Mouse (Mus musculus) small intestine, adult 2 months (tissue): Measurements from ENCODE around the gene Cpeb3. TPM values are rescaled to one million over a fixed set of nuclear protein-coding genes. Genes with fewer than 3 reads are reported as not detected.

Experiments used
- H3K27ac ChIP-seq: fragments of 200-500 bp; 2 replicates; pipeline ENCODE4 v1.5.1; 2012; ENCODE audit warnings: low read depth, low read length, control low read depth, inconsistent platforms; ENCODE audit not compliant: insufficient read depth
- H3K27me3 ChIP-seq: fragments of 200-500 bp; 2 replicates; pipeline ENCODE4 v1.6.1; 2012; ENCODE audit warnings: mild to moderate bottlenecking, moderate library complexity, low read length, inconsistent platforms; ENCODE audit not compliant: control insufficient read depth, insufficient read depth
- H3K36me3 ChIP-seq: fragments of 200-500 bp; 2 replicates; pipeline ENCODE4 v1.6.1; 2012; ENCODE audit warnings: mild to moderate bottlenecking, low read length, control low read depth, inconsistent platforms; ENCODE audit not compliant: control insufficient read depth, insufficient read depth
- H3K4me1 ChIP-seq: fragments of 200-500 bp; 2 replicates; pipeline ENCODE4 v1.6.1; 2012; ENCODE audit warnings: low read length, inconsistent platforms, mixed read lengths; ENCODE audit not compliant: control insufficient read depth, insufficient read depth, insufficient read length
- H3K4me3 ChIP-seq: fragments of 200-500 bp; 2 replicates; pipeline ENCODE4 v1.5.1; 2012; ENCODE audit warnings: low read depth, mild to moderate bottlenecking, control low read depth, inconsistent platforms, low read length, moderate library complexity
- CTCF ChIP-seq: fragments of 200-500 bp; IDR thresholded peaks from 2 replicates; pipeline ENCODE4 v1.5.1; 2012; ENCODE audit warnings: low read depth, mild to moderate bottlenecking, control low read depth, inconsistent platforms, low read length, moderate library complexity, mixed read lengths; ENCODE audit not compliant: insufficient replicate concordance, insufficient read length; ENCODE audit errors: extremely low read depth
- POLR2A ChIP-seq: fragments of 200-500 bp; IDR thresholded peaks from 2 replicates; pipeline ENCODE4 v1.6.1; 2012; ENCODE audit warnings: low read depth, mild to moderate bottlenecking, control low read depth, inconsistent platforms, low read length, moderate library complexity
- WGBS: fragments of 180-500 bp; shearing (Covaris S2); methylation state at CpG from one replicate; pipeline ENCODE4 v1.1.7; 2018; 5-methylcytosine and 5-hydroxymethylcytosine counted together
- polyA plus RNA-seq: library from polyadenylated mRNA; depleted of rRNA; stranded (reverse); fragments of >200 nt; gene quantifications from 2 replicates; pipeline ENCODE4 v1.2.3, GENCODE M21; 2012

Cpeb3 gene
- polyA plus RNA-seq, 1 experiment, result 9.1 TPM

- 75% methylated on average over 5 of the region's 5 CpGs for WGBS
Measured at GRCm38 (mm10) chr19:37127018-37127567, 81.3 kb downstream of the Cpeb3 start.

GRCm38 (mm10) chr19:37124961-37125360 is 83.4 kb downstream of the Cpeb3 start:
- no peaks in the 10 kb centered on the region for H3K27me3 ChIP-seq
- no peak overlapping the region for H3K27ac ChIP-seq
- no peak for TF ChIP-seq POLR2A
- TF ChIP-seq CTCF, result no peak
- no peaks in the 10 kb centered on the region for H3K36me3 ChIP-seq
- no peaks in the 10 kb centered on the region for H3K4me1 ChIP-seq
- no peak overlapping the region for H3K4me3 ChIP-seq

More at GRCm38 (mm10) chr19:37127018-37127567, 81.3 kb downstream of the Cpeb3 start:
- no peak overlapping the region for H3K27ac ChIP-seq
- no peak overlapping the region for H3K4me3 ChIP-seq
- no peaks in the 10 kb centered on the region for H3K4me1 ChIP-seq
- TF ChIP-seq CTCF (no peak), POLR2A (no peak)
- no peaks in the 10 kb centered on the region for H3K36me3 ChIP-seq
- H3K27me3 ChIP-seq, result no peaks in the 10 kb centered on the region

DNA sequence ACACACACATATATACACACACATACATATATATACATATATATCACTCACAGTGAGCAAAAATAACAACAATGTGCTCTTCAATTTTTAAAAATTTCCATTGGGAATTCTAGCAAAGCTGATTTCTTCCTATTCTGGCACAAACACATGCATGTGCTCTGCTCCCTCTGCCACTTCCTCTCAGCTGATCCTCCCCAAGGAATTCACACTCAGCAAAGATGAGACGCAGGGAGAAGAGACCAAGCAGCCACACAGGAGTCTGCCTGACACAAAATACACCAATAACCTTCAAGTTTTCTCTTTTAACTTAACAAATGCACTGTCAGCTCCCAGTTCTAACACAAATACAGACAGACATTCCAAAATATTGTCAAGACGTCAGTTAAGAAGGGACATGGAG is 89.1 kb downstream of the Cpeb3 start:
- Histone ChIP-seq H3K27me3 (no peaks in the 10 kb centered on the region), H3K4me1 (no peaks in the 10 kb centered on the region), H3K36me3 (no peaks in the 10 kb centered on the region), H3K27ac (no peak overlapping the region), H3K4me3 (no peak overlapping the region)
- 71% methylated on average over 2 of the region's 2 CpGs for WGBS
- TF ChIP-seq POLR2A (no peak), CTCF (no peak)

- TF ChIP-seq CTCF (no peak), POLR2A (no peak)
- H3K36me3 ChIP-seq, result no peaks in the 10 kb centered on the region
- WGBS, result 87% methylated on average over 1 of the region's 1 CpGs
Measured at GRCm38 (mm10) chr19:37115824-37116223, 92.6 kb downstream of the Cpeb3 start.

DNA sequence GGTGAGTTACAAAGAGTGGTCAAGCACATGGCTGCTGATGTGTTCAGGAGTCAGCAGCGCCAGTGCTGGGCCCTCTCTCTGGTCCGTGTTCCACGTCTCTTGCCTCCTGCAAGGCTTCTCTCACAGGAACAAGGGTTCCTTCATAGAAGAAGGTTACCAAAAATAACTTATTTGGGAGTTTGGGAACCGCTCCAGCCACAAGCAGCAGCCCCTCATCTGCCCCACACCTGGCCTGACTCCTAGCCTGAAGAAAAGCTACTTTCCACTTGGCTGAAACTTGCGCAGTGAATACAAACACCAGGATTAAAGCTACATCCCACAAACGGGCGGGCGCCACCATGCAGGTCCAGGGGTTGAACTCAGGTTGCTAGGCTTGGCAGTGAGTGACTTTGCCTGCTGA is 93.0 kb downstream of the Cpeb3 start:
- TF ChIP-seq POLR2A, result no peak
- TF ChIP-seq CTCF, result no peak
- Histone ChIP-seq H3K36me3 (no peaks in the 10 kb centered on the region), H3K27ac (no peak overlapping the region), H3K4me1 (no peaks in the 10 kb centered on the region), H3K4me3 (no peak overlapping the region), H3K27me3 (no peaks in the 10 kb centered on the region)
- 86% methylated on average over 8 of the region's 8 CpGs for WGBS

More at GRCm38 (mm10) chr19:37115824-37116223, 92.6 kb downstream of the Cpeb3 start:
- H3K27ac ChIP-seq, result no peak overlapping the region
- no peaks in the 10 kb centered on the region for H3K27me3 ChIP-seq
- no peaks in the 10 kb centered on the region for H3K4me1 ChIP-seq
- no peak overlapping the region for H3K4me3 ChIP-seq

DNA sequence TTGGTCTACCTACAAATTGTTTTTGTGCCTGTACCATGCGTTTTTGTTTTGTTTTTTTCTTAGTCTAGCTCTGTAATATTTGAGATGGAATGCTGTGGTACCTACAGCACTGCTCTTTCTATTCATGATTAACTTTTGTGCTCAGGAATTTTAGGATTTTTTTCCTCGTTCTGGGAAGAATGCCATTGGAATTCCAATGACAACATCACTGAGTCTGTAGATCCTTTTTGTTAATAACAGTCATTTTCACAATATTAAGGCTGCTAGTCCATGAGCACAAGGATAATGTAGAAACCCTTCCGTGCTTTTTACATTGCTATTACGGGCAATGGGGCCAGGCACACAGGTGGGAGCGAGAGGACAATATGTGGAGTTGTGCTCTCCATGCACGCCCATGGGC is 96.6 kb downstream of the Cpeb3 start:
- no peak for TF ChIP-seq CTCF
- no peak for TF ChIP-seq POLR2A
- 81% methylated on average over 6 of the region's 6 CpGs for WGBS

DNA sequence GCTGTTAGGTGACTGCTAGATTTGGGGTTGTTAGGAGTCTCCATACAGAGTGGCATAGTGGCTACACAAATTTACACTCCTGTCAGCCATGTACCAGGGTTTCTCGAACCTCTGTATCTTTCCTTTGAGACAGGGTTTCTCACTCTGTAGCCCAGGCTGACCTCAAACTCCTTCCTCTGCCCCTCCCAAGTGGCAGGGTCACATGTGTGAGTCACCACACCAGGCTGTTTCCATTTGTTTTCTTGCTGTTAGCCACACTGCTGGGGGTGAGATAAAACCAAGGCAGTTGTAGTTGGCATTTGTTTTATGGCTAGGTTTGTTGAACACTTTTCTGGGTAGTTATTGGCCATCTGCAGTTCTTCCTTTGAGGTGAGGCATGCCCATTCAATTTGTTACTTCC is 97.9 kb downstream of the Cpeb3 start:
- H3K27me3 ChIP-seq, result no peaks in the 10 kb centered on the region
- H3K27ac ChIP-seq, result no peak overlapping the region
- WGBS, result 48% methylated on average over 1 of the region's 1 CpGs
- H3K4me1 ChIP-seq, result no peaks in the 10 kb centered on the region
- no peaks in the 10 kb centered on the region for H3K36me3 ChIP-seq
- no peak for TF ChIP-seq POLR2A
- TF ChIP-seq CTCF, result no peak
- H3K4me3 ChIP-seq, result no peak overlapping the region

More for the DNA sequence above, 96.6 kb downstream of the Cpeb3 start:
- no peak overlapping the region for H3K27ac ChIP-seq
- H3K36me3 ChIP-seq, result no peaks in the 10 kb centered on the region
- H3K4me1 ChIP-seq, result no peaks in the 10 kb centered on the region
- no peak overlapping the region for H3K4me3 ChIP-seq
- no peaks in the 10 kb centered on the region for H3K27me3 ChIP-seq
